Mouse (Mus musculus): ENCODE data around the gene Cfap77.

Gene Cfap77

GRCm38 (mm10) chr2:28897340-28897899 lies 157.4 kb downstream of the Cfap77 start:
- DNase-seq: no peak

GRCm38 (mm10) chr2:28895876-28896275 lies 159.0 kb downstream of the Cfap77 start:
- DNase-seq: no peak

- peak; percentile 24 for DNase-seq
These were observed 161.3 kb downstream of the Cfap77 start for GRCm38 (mm10) chr2:28893526-28893925.

- no peak for DNase-seq
These were observed 162.1 kb downstream of the Cfap77 start for GRCm38 (mm10) chr2:28892796-28893195.

- DNase-seq: no peak
These were observed 170.0 kb downstream of the Cfap77 start for GRCm38 (mm10) chr2:28884914-28885313.

GRCm38 (mm10) chr2:28882826-28883485 lies 171.9 kb downstream of the Cfap77 start:
- DNase-seq: peak; percentile 16

GRCm38 (mm10) chr2:28882047-28882446 lies 172.8 kb downstream of the Cfap77 start:
- DNase-seq: no peak

- no peak for DNase-seq
These were observed 173.6 kb downstream of the Cfap77 start for GRCm38 (mm10) chr2:28881275-28881674.
